Mouse (Mus musculus) B cell, adult 2 months (primary cell): ENCODE results near the gene Fam163a.

Experiments used
- DNase-seq, 2 experiments: peaks; one replicate each; pipeline ENCODE4 v3.0.0; 2022

Fam163a gene

DNA sequence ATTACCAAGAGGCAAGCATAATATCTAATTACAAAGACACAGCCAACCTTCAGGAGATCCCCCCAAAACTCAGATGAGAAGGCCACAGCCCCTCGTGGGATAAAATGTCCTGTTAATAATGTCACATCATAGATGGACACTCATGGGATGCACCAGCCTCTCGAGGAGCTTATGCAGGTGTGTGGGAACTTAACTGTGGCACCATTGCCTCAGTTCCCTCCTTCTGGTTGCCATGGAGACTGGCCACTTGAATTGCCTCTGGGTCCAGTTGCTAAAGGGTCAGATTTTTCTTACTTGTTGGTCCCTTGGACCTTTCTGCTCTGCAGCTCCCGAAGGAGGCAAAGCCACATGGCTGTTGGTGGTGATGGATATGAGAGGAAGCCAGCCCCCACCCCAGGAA, 127.2 kb downstream of the Fam163a start:
- no peak for DNase-seq

DNA sequence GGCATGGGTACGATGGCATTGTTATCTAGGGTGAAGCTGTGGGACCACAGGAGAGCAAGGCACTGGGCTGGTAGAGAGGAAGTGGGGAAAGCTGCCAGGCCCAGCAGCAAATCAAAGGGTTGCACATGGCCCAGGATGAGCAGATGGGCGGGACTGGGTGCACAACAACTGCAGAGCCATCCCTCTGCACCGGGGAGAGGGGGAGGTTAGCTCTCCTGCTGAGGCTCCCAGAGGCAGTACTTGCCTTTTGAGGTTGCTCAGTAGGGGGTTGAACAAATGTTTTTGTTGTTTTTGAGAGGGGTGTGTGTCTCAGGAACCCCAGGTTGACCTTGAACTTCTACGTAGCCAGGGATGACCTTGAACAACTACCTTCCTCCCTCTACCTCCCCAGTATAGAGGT, 128.4 kb downstream of the Fam163a start:
- DNase-seq, result no peak

DNA sequence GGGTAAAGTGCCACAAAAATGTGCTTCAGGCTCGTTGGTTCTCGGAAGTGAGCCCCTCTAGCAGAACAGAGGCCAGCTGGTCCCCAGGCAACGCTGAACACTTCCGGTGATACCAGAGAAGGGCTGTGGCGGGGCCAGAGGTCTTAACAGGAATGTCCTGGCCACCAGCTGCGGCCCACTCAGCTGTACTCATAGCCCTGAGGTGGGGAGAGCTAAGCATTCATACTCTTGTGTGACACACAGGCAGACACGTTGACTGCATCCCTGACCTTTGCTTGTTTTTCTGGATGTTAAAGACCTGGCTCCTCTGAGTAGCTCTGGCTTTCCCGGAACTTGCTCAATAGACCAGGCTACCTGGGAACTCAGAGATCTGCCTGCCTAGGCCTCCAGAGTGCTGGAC, 130.3 kb downstream of the Fam163a start:
- no peak for DNase-seq

DNA sequence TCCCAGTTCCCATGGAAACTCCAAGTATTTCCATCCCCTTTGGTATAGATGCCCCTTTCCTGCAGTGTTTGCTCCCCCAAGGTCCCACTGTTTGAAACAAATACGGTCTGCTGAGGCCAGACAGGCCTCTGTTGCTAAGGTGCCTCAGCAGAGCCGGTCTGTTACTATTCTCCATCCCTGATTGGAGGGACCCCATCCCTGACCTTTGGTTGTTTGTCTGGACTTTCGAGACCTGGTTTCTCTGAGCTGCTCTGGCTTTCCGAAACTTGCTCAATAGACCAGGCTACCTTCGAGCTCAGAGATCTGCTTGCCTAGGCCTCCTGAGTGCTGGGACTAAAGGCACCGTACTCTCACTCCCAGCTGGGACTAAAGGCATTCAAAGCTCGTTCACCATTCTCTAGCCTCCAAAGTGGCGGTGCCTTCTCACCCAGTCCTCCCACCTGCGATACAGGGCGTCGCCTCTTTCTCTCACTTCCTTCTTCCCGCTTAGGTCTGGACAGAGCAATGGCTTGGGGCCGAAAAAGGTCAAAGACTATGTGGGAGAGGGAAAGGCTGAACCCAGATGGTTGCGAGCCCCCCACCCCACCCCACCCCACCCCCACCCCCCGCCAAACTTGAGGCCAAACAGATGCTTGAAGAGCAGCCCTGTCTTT, 131.5 kb downstream of the Fam163a start:
- DNase-seq, result peak; percentile 16 to 24

DNA sequence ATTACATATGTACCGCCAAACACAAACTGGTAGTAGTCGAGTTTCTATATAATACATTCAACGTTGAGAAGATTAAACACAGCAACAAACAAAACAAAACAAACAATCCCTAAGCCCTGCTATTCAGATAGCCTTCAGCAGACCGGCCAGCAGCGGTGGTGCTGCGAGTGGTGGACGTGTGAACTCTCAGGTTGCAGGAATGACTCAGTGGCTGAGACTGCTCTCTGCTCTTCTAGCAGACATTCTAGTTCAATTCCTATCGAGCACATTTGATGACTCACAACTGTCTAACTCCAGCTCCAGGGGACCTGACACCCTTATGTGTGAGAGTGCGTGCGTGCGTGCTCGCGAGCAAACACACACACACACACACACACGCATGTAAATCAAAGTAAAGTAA, 134.7 kb downstream of the Fam163a start:
- no peak for DNase-seq

DNA sequence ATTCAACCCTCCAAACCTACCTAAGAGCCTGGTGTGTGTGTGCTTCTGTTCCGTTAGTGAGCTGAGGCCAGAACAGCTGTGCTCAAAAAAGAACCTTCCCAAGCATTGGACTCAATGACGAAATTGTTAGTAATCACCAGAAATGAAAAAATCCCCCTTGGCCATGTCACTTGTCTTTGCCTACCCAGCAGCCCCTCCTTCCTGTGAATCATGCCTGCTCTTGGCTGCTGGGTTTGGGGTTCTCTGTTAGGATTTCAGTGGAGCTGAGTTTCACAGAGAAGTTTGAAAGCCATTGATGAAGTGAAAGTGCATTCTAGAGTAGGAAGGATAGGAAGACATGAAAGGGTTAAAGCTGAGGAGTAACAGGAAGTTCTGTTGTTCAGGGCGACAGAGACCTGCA, 138.7 kb downstream of the Fam163a start:
- DNase-seq, result no peak

DNA sequence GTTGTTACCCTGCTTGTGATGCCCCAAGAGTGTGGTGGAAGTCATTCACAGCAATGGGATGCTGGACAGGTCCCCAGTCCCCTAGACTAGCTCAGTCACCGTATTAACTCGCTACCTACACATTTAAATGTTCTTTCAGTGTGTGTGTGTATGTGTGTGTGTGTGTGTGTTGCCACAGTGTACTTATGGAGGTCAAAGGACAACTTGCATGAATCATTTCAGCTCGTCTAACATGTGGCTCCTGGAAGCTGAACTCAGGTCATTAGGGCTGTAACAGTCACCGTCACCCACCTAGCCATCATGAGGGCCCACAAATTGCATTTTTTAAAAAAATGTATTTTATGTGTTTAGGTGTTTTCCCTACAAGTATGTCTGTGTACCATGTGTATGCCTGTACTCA, 142.6 kb downstream of the Fam163a start:
- DNase-seq, result no peak

DNA sequence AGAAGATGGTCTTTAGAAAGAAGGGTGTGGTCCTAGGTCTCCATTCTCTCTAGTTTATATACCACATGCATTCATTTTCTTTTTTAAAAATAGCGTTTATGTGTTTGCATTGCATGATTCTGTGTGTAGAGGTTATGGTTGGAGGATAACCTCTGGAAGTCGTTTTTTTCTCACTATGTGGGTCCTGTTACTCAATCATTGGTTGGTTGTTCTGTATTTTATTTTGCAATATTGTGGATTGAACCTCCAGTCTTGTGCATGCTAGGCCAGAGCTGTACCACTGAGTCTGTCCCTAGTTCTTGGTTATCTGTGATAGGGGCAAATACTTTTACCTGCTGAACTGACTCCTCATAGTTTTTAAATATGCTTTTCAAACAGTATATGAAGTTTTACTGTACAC, 146.6 kb downstream of the Fam163a start:
- DNase-seq, result no peak

DNA sequence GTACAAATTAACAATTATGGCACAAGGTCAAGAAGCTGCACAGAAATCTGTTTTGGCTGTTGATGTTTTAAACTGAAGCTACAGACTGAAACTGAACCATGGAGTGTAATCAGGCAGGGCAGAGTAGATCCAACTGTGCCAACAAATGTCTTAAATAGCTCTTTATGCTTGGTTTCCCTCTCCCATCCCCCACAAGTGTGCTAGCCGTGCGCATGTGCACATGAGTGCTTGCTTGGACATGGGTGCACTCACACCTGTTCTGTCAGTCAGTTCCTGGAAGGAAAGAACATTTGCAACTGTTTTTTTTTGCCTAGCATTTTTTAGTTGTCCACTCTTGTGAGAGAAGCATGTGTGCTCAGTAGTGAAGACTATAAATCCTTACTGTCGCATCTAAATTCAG, 158.1 kb downstream of the Fam163a start:
- no peak for DNase-seq

DNA sequence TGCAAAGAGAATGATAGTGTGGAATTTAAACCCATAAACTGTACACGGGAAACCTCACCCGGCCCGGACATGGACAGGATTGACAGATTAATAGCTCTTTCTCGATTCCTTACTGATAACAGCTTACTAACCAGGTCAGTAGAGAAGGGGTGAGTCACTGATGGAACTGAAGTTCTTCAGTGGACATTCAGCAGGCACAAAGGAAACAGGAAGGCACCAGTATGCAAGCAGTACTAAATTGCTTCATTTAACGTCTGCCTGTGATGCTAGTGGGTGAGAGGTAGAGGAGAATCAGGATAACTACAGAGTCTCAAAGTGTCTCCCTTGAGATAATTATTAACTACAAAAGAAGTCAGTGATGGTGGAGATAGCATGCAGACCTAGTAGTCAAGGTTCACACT, 160.6 kb downstream of the Fam163a start:
- DNase-seq, result no peak

DNA sequence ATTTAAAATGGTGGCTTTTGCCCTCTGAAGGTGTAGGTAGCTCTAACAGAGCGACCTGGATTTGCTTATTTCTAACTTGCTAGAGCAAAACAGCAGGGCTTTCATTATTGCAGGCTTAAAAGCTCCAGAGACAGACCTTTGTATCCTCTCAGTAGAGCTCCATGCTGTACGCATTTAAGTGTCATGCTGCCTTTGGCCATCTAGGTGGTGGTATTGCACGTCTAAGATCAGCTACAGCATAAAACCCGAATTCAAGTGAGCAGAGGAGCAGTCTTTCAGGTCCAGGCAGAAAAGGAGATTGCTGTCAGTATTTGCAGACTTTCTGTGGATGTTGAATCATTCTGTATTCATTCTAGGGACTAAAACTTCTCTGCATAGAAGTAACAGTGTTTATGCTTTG, 161.8 kb downstream of the Fam163a start:
- DNase-seq, result peak; percentile 55 to 59

DNA sequence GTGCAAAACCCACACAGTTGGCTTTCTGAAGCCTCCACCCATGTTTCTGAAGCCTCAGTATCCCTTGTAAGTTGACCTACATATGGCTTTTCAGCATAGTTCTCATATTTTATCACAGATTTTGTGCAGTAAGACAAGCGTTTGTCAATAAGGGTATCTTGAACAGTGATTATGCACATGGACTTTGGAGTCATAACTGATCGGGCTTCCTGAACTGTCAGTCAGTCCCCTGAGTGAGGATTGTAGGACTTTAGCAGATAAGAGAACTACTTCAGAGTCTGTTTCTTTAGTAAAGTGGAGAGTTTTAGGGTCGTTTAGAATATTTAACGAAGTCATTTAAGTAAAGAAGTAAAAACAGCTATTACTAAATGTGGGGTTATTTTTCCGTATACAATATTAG, 162.3 kb downstream of the Fam163a start:
- no peak for DNase-seq

DNA sequence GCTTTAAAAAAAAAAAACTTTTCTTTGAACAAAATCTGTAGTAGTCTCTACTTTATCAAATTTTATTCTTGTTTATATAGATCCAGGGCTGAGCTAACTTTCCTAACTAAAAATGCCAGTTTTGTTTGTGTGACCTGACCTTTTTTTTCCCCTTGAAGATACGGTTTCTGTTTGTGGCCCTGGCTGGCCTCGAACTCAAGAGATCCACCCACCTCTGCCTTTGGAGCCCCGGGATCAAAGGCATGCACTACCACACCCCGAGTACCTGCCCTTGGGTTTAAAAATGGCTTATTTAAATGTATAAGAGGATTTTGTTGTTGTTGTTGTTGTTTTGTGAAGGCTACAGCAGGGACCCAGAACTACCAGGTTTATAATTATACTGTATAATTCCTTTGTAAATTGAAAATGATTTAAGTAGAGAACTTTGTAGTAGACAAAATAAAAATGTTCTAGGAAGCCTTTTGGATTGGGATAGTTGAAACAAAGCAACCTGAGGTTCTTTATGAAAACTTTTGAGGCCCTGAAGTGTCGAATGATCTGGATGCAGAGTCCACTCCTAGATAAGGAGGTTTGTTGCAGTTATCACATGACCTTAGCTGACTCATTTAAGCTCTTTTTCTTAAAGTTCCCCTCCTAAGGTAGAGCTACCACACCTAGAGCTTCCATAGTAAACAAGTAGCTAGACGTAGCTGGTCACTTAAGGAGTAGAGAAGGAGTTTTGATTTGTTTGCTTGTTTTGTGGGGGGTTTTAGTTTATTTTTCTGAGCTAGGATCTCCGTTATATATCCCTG, 163.2 kb downstream of the Fam163a start:
- no peak for DNase-seq

DNA sequence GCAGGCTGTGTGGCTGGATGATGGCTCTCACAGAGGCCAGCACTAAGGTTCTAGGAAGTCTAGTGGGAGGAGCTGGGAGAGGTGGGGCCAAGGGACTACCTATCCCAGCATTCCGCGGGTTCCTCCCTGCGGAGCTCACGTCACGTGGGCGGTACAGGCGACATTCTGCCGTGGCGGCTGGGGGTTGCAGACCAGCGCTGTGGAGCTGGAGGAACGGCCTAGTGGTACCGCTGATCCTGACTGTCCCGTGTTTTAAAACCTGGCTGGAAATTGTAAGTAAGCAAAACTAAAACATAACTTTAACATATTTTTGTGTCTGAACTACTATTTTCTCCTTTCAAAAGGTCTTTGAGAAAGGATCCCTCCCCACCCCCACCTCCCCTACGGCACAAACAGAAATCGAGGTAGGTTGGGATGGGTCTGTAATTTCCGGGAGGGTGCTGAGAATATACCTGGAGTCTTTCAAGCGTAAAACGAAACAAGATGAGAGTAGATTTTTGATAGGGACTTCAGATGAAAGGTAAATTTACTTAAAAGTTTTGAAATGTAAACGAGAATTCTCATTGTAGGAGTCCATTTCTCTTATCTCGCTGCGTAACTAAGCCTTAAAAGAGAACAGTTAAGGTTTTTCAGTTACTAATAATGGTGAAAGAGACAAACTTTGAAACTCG, 164.0 kb downstream of the Fam163a start:
- DNase-seq, result peak; percentile 87 to 88

DNA sequence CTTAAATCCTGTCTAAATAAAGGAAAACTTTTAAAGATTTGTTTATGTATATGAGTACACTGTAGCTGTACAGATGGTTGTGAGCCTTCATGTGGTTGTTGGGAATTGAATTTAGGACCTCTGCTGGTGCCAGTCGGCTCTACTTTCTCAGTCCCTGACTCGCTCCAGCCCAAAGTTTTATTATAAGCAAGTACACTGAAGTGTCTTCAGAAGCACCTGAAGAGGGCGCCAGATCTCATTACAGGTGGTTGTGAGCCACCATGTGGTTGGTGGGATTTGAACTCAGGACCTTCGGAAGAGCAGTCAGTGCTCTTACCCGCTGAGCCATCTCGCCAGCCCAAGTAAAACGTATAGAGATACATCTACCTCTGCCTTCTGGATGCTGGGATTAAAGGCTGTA, 164.8 kb downstream of the Fam163a start:
- peak; percentile 45 to 46 for DNase-seq

DNA sequence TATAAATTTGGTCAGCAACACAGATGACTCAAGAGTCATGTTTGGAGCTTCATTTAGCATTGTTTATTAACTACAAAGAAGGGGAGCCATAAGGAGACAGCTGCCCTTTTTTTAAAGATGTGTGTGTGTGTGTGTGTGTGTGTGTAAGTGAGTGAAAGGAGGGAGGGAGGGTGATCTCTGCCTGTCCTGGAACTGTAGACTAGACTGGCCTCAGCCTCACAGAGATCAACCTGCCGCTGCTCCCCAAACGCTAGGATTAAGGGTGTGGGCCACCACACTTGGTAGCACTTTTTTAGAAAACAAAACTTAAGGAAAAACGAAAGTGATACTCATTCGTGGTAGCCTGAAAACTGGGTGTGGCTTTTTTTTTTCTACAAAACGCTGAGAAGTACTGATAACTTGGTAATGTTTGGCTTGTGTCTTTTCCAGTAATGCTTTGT, 167.7 kb downstream of the Fam163a start:
- DNase-seq, result peak; percentile 41 to 49

DNA sequence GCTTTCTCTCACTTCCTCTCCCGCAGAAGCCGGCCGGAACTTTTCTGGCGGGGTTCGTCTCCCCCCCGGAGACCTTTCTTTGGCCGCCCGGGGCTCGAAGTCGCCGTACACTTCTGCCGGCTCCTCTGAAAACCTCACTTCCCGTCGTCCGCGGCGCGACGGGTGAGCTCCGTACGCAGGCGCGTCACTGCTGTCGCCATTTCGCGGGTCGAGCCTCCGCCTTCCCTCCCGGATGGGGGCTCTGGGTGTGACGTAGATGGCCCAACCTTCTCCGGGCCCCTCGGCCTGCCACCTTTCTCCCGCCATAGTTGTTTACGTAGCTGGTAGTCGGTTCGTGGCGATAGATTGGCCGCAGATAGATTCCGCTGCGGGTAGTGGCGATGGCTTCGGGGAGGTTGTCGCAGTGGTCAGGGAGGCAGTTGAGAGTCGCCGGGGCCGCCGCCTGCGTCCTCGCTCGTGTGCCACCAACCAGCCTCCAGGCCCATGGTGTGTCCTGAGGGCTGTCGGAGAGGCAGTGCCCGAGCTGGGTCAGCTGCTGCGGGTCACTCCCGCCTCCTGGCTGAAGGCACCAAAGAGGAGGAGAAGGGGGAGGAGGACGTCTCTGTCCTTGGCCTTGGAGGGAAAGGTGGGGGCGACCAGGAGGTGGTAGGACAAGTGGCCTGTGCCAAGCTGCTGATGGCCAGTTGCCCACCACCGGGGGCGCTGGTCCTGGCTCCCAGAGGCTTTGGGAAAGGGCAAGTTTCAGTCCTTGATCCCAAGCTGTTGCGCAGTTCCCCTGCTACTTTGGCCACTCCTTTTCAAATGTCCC, 168.7 kb downstream of the Fam163a start, which contains the start of gene Tor1aip1:
Tor1aip1 (minus strand) TSS at position 551 of the 808 bp plus-strand sequence.
- DNase-seq, result peak; percentile 98 to 99

DNA sequence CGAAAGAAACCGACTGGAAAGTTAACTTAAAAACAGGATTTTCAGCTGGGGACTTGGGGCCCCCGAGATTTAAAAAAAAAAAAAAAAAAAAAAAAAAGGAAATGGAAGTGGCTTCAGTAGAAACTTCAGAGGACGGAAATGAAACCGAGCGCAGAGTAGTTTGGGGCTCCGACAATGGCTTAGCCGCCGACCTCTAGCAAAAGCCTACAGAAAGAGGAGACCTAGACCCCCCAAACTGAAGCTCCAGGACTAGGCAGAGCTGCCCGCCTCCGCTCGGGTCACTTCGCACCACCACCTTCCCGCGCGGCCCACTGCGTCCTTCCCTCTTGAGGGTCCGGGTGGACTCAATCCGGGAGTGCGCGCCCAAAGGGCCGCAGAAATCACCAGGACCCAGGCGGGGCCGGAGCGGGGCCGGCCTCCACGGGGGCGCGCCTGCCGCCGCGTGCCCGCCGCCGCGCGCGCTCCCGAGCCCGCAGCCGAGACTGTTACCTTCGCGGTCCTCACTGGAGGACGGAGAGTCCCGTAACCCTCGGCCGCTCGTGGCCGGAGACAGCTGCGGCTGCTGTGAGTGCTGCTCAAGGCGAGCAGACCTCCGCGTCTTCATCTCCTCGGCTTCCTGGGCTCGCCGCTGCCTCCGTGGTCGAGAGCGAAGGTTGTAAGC, 169.4 kb downstream of the Fam163a start, which contains the start of gene Tor1aip2:
Tor1aip2 (plus strand) TSS at position 135 of the 661 bp plus-strand sequence.
- no peak for DNase-seq

DNA sequence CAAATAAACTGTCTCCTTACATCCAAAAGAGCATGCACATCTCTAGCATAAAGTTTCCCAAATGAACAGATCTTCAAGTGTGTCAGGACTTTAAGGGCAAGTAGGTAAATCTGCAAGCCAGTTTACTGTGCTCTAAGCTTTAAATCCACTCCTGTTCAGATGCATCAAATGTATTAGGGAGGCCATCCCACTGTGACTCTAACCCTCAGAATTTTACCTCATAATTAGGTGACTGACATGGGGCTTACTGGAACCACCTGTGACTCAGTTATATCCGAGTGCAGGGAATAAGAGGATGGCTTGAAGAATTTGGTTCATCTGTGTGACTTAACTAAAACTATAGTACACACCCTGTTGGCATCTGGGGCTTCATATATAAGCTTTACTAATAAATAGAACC, 170.2 kb downstream of the Fam163a start:
- no peak for DNase-seq

DNA sequence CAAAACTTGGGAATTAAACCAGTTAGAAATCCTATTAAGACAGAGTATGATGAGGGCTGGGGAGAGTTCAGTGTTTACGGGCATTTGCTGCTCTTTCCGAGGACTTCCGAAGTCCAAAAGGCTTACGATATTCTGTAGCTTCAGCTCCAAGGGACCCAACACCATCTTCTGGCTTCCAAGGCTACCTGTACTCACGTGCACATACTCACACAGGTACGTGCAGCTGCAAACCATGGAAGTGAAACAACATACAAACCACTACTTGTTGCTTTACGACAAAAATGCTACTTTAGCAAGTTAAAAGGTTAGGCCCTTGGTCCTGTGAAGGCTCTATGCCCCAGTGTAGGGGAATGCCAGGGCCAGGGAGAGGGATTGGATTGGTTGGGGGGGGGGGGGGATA, 170.9 kb downstream of the Fam163a start:
- DNase-seq, result no peak

DNA sequence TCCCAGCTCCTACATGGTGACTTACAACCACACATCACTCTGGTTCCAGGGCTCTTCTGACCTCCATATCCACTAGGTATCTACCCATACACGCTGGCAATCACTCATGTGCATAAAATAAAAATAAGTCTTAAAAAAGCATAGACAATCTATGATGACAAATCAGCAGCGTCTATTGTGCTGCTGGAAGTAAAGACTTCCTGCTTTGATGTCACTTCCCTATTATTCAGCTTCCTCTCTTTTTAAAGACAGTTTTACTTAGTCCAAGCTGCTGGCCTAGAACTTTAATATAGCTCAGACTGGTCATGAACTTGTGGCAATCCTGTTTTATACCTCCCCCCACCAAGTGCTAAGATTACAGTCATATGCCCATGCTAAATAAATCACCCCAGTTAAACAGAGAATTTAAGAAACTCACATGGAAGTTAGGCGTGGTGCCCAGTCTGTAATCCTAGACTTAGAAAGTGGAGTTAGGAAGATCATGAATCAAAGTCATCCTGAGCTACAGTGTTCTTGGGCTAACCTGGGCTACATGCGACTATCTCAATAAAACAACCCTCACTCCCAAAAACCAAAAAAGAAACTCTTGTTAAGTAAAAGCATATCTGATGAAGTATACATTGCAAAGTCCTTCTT, 176.4 kb downstream of the Fam163a start:
- DNase-seq, result peak in 1 of 2 experiments; percentile 14

DNA sequence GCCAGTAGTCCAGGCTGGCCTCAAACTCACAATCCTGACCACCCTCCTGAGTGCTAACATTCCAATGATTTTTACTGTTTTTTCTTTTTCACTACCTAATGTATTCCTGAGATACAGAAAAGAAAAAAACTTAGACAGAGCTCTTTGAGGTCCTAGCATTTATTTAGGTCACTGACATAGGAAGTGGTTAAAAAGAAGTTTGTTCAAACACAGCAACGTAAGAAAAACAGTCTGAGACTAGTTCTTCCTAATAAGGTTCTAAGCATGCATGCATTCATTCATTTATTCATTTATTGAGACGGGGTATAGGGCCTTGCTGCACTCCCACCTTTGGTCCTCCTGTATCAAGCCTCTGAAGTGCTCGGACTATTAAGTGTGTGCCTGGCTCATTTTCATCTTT, 177.0 kb downstream of the Fam163a start:
- DNase-seq, result no peak
